Mouse (Mus musculus) lung, embryonic 14.5 days (tissue): ENCODE results near the gene Mgea5. TPM values are rescaled to one million over a fixed set of nuclear protein-coding genes. Genes with fewer than 3 reads are reported as not detected.

Source experiments
- ATAC-seq: fragments of 200-750 bp; cut with Nextera tagmentation; 2 replicates; pipeline ENCODE4 v1.8.0; 2017; ENCODE audit warnings: mild to moderate bottlenecking, moderate TSS enrichment, moderate library complexity; ENCODE audit not compliant: insufficient read depth
- DNase-seq: peaks from one replicate; pipeline ENCODE4 v3.0.0-alpha.2; 2015
- H3K27ac ChIP-seq: fragments of 300-500 bp; sonication (generic); 2 replicates; pipeline ENCODE4 v1.5.1; 2014; ENCODE audit warnings: low read depth, mild to moderate bottlenecking, moderate library complexity
- H3K27me3 ChIP-seq: fragments of 300-500 bp; sonication (generic); 2 replicates; pipeline ENCODE4 v1.6.1; 2014; ENCODE audit warnings: low read length, control low read depth; ENCODE audit not compliant: insufficient read depth
- H3K36me3 ChIP-seq: fragments of 300-500 bp; sonication (generic); 2 replicates; pipeline ENCODE4 v1.6.1; 2014; ENCODE audit warnings: control low read depth; ENCODE audit not compliant: insufficient read depth
- H3K4me1 ChIP-seq: fragments of 300-500 bp; sonication (generic); 2 replicates; pipeline ENCODE4 v1.6.1; 2014; ENCODE audit warnings: antibody characterized with exemption, control low read depth; ENCODE audit not compliant: insufficient read depth
- H3K4me2 ChIP-seq: fragments of 300-500 bp; sonication (generic); 2 replicates; pipeline ENCODE4 v1.6.1; 2014; ENCODE audit warnings: mild to moderate bottlenecking
- H3K4me3 ChIP-seq: fragments of 300-500 bp; sonication (generic); 2 replicates; pipeline ENCODE4 v1.5.1; 2014; ENCODE audit warnings: low read depth, low read length
- H3K9ac ChIP-seq: fragments of 300-500 bp; sonication (generic); 2 replicates; pipeline ENCODE4 v1.6.1; 2014
- H3K9me3 ChIP-seq: fragments of 300-500 bp; sonication (generic); 2 replicates; pipeline ENCODE4 v1.6.1; 2016; ENCODE audit warnings: low read depth, low read length, control low read depth
- CTCF ChIP-seq: IDR thresholded peaks from 2 replicates; pipeline ENCODE4 v1.5.1; 2016; ENCODE audit warnings: antibody characterized with exemption, low read depth
- WGBS: fragments of 180-500 bp; shearing (Covaris S2); extraction: QIAGEN DNeasy Blood & Tissue Kit; methylation state at CpG from one replicate; pipeline ENCODE4 v1.1.7; 2014; 5-methylcytosine and 5-hydroxymethylcytosine counted together
- polyA plus RNA-seq: library from polyadenylated mRNA; unstranded; fragments of >200 nt; fragmentation: Nextera tagmentation; extraction: Ambion mirVana; gene quantifications from 2 replicates; pipeline ENCODE4 v1.2.1, GENCODE M21; 2014

Gene Mgea5
- polyA plus RNA-seq, 1 experiment from 2014 or later, result 61.8 TPM

DNA sequence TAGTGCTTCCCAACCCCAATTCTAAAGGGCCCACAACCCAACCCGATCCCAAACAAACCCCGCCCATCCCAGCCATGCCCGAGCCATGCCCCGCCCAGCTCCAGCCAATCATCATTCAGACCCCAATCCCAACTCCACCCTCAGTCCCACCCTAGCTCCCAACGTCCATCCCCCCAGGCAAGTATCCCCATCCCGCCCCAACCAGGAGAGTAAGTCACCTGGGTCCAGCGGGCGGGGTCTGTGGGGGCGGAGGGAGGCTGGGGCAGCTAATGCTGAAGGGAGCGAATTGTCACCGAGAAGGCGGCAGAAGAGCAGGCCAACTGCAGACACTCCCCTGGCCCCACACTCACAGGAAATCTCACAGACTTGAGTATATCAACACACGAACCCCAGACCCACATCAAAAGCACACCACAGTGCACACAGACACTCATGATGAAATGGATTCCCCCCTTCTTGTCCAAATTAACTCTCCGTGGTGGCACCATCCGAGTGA, 12.5 kb upstream of the Mgea5 start:
- no peak overlapping the region for H3K9ac ChIP-seq
- ATAC-seq (peak; percentile 58; the same call in 1 of the 2 replicates), DNase-seq (peak; percentile 57)
- H3K27ac ChIP-seq, result no peak overlapping the region
- no peak for TF ChIP-seq CTCF
- no peaks in the 10 kb centered on the region for H3K4me1 ChIP-seq
- no peaks in the 10 kb centered on the region for H3K27me3 ChIP-seq
- H3K36me3 ChIP-seq, result no peaks in the 10 kb centered on the region
- H3K9me3 ChIP-seq, result no peaks in the 10 kb centered on the region
- H3K4me3 ChIP-seq, result peak overlapping the region; percentile 8; the same call in 1 of the 2 replicates
- H3K4me2 ChIP-seq, result peak overlapping the region; percentile 59
- WGBS, result 9% methylated on average over 15 of the region's 15 CpGs

DNA sequence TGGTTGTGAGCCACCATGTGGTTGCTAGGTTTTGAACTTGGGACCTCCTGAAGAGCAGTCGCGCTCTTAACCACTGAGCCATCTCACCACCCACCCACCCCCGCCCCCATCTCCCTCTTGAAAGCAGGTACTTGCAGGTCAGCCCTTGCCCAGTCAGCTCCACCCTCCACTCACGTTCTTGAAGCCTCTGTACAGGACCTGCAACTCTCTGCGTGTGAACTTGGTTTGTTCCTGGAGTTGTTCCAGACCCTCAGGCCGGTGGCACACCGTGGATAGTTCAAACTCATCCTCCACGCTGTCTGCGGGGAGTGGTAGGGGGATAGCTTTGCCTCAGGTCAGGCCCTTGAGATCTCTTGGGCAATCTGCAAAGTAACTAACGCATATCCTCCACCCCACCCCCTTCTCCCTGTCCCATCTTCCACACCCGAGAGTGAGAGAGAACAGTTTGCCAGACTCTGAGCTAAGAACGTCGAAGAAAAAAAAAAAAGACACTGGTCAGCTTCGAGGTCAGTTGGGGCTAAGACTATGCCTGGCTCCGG, 11.8 kb upstream of the Mgea5 start:
- Histone ChIP-seq H3K9ac (no peak overlapping the region), H3K4me2 (peak overlapping the region; percentile 59), H3K36me3 (no peaks in the 10 kb centered on the region), H3K9me3 (no peaks in the 10 kb centered on the region), H3K27ac (no peak overlapping the region), H3K4me3 (no peak overlapping the region), H3K4me1 (no peaks in the 10 kb centered on the region), H3K27me3 (no peaks in the 10 kb centered on the region)
- ATAC-seq (no peak), DNase-seq (no peak)
- no peak for TF ChIP-seq CTCF
- 19% methylated on average over 15 of the region's 15 CpGs for whole genome bisulfite sequencing

DNA sequence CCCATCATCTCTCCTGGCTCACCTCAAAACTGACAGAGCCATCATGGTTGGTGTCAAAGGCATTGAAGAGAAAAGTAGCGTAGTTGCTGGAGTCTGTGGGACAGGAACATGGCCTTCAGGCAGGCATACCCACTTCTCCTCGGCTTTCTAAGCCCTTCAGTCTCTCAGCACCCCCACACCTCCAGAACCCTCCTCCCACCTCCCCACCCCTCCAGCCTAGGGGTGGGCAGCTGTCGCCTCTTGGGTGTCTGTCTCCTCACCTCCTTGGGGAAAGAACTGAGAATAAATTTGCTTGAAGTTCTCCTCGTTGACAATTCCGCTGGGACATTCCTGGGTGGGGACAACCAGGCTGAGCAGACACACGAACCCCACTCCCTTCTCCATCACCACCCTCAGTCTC, 11.1 kb upstream of the Mgea5 start:
- WGBS, result 56% methylated on average over 6 of the region's 6 CpGs

DNA sequence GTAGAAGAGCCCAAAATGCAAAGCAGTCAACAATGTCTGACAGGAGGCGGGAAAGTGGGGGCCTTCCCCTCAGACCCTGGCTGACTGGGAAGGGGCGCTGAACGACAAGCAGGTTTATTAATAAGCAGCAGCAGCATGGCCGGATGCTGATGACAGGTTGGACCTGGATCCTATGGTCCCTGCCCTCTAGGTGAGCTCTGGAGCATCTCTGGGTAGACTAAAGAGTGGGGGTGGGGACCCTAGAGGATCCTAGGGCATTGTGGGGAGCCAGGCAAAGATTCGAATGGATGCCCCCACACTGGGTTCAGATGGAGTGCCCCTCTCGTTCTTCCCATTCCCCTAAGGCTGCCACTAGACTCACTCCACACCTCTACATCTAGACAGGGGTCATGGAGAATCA, 8.8 kb upstream of the Mgea5 start:
- ATAC-seq, result no peak

More for the DNA sequence above, 11.1 kb upstream of the Mgea5 start:
- H3K9me3 ChIP-seq, result no peaks in the 10 kb centered on the region
- TF ChIP-seq CTCF, result no peak
- H3K4me3 ChIP-seq, result no peak overlapping the region
- no peak overlapping the region for H3K27ac ChIP-seq
- H3K4me2 ChIP-seq, result no peak overlapping the region
- no peaks in the 10 kb centered on the region for H3K27me3 ChIP-seq
- H3K4me1 ChIP-seq, result no peaks in the 10 kb centered on the region
- no peaks in the 10 kb centered on the region for H3K36me3 ChIP-seq
- ATAC-seq, result no peak
- no peak for DNase-seq
- no peak overlapping the region for H3K9ac ChIP-seq

GRCm38 (mm10) chr19:45789888-45790874, 6.5 kb upstream of the Mgea5 start:
- H3K9me3 ChIP-seq, result no peaks in the 10 kb centered on the region
- no peak for TF ChIP-seq CTCF
- no peaks in the 10 kb centered on the region for H3K27me3 ChIP-seq
- H3K4me2 ChIP-seq, result no peak overlapping the region
- DNase-seq (no peak), ATAC-seq (no peak)
- H3K4me1 ChIP-seq, result no peaks in the 10 kb centered on the region
- no peaks in the 10 kb centered on the region for H3K36me3 ChIP-seq
- H3K4me3 ChIP-seq, result no peak overlapping the region
- 72% methylated on average over 13 of the region's 13 CpGs for WGBS
- H3K9ac ChIP-seq, result no peak overlapping the region
- no peak overlapping the region for H3K27ac ChIP-seq

More for the DNA sequence above, 8.8 kb upstream of the Mgea5 start:
- no peak for DNase-seq
- TF ChIP-seq CTCF, result no peak
- no peaks in the 10 kb centered on the region for H3K4me1 ChIP-seq
- no peak overlapping the region for H3K4me3 ChIP-seq
- H3K36me3 ChIP-seq, result no peaks in the 10 kb centered on the region
- H3K9ac ChIP-seq, result no peak overlapping the region
- no peak overlapping the region for H3K27ac ChIP-seq
- no peaks in the 10 kb centered on the region for H3K9me3 ChIP-seq
- WGBS, result 71% methylated on average over 6 of the region's 6 CpGs
- H3K27me3 ChIP-seq, result no peaks in the 10 kb centered on the region
- H3K4me2 ChIP-seq, result no peak overlapping the region

GRCm38 (mm10) chr19:45789365-45789764, 5.7 kb upstream of the Mgea5 start:
- H3K9me3 ChIP-seq, result no peaks in the 10 kb centered on the region
- TF ChIP-seq CTCF, result no peak
- H3K27me3 ChIP-seq, result no peaks in the 10 kb centered on the region
- H3K4me2 ChIP-seq, result no peak overlapping the region
- no peak overlapping the region for H3K27ac ChIP-seq
- no peak for DNase-seq
- 85% methylated on average over 7 of the region's 7 CpGs for WGBS
- no peaks in the 10 kb centered on the region for H3K4me1 ChIP-seq
- H3K9ac ChIP-seq, result no peak overlapping the region
- ATAC-seq, result no peak
- no peak overlapping the region for H3K4me3 ChIP-seq
- H3K36me3 ChIP-seq, result no peaks in the 10 kb centered on the region

- Histone ChIP-seq H3K4me1 (0 out of 2 replicates have a peak, but pooled peaks cover 4% of the 10 kb centered on the region), H3K4me2 (no peak overlapping the region), H3K27me3 (no peaks in the 10 kb centered on the region), H3K36me3 (no peaks in the 10 kb centered on the region), H3K4me3 (no peak overlapping the region), H3K9me3 (no peaks in the 10 kb centered on the region), H3K27ac (no peak overlapping the region), H3K9ac (no peak overlapping the region)
- DNase-seq (no peak), ATAC-seq (no peak)
- 73% methylated on average over 4 of the region's 4 CpGs for WGBS
- TF ChIP-seq CTCF, result no peak
Measured at GRCm38 (mm10) chr19:45788337-45788736, 4.7 kb upstream of the Mgea5 start.
